Comparison of ENCODE assay signal across 16 mouse cellular contexts in genomic region chr10:89722247-89723195, GRCm38 (mm10). TPM values are rescaled to one million over a fixed set of nuclear protein-coding genes. Genes with fewer than 3 reads are reported as not detected.
DNase-seq lines count a peak whose midpoint lies in the region; ATAC-seq and TF ChIP-seq lines count a peak whose summit lies in the region.
"Had no signal": no experiment of that assay in that cellular context is flagged by ENCODE, and none has a peak within 500 bp of the region (broad histone marks: within the 10 kb centered on the region; RNA-seq: fewer than 3 reads in every experiment).

No protein-coding gene starts in this region.

- peak overlapping the region; percentile 32 for H3K4me3 ChIP-seq in gastrocnemius, adult 2 months
- H3K4me3 ChIP-seq: intestine, embryonic 15.5 days had no signal

- DNase-seq in gastrocnemius, adult 2 months, result peak; percentile 81
- DNase-seq in gastrocnemius, postnatal 4 days (ENCODE audit: low spot score in 2 of 2), result no peak
- DNase-seq in ovary, postnatal 36 days (ENCODE audit: low spot score), result peak; percentile 19
- no peak for DNase-seq in ovary, adult 18-20 months (ENCODE audit: low spot score)
- DNase-seq in skeletal muscle tissue, adult 2 months (ENCODE audit: low read depth, low spot score), result peak; percentile 74
- DNase-seq in cerebellum, adult 18-20 months, result no peak
- no peak for DNase-seq in B cell, adult 2 months
- DNase-seq: cerebellum, adult 11-12 months; embryo, embryonic 11 days; forebrain, postnatal 0 days; heart, postnatal 36 days; layer of hippocampus, postnatal 36 days; right cerebral cortex, postnatal 14 days; thymus, postnatal 4 days had no signal

- intact Hi-C loops in gastrocnemius, adult 2 months (cut with DNase I), result no loop called here

- H3K27ac ChIP-seq in gastrocnemius, adult 2 months, result peak overlapping the region; percentile 89
- H3K27ac ChIP-seq: intestine, embryonic 15.5 days had no signal

- no peak for TF ChIP-seq CTCF in gastrocnemius, adult 2 months (IDR thresholded peaks at IDR 0.05)

- peak; percentile 17 to 45; a peak in 1 of 4 replicates for ATAC-seq in hematopoietic stem cell, adult 5-6 weeks (replicated peaks in 1 of 2; ENCODE audit: insufficient read depth in 1 of 2, low FRiP score in 2 of 2, low TSS enrichment in 1 of 2, low read depth in 1 of 2, poor library complexity in 2 of 2, severe bottlenecking in 2 of 2)
- ATAC-seq: forebrain, postnatal 0 days; intestine, embryonic 15.5 days had no signal

RNA-seq across cellular contexts. Expression of gene Actr6, which starts 9.6 kb away (rescaled TPM):
- 1 to 10 TPM; 5.2 to 8.8 TPM for total RNA-seq in gastrocnemius, adult 2 months (2021)
- total RNA-seq in gastrocnemius, postnatal 4 days (2021), result 1 to 10 TPM; 6.9 to 8.0 TPM
- total RNA-seq in hematopoietic stem cell, adult 5-6 weeks (2017), result 16.1 and 21.8 TPM in 2 replicates

RNA-seq across cellular contexts. Expression of gene Uhrf1bp1l, which starts 22.3 kb away (rescaled TPM):
- total RNA-seq in gastrocnemius, adult 2 months (2021), result 10 to 100 TPM; 19.3 to 20.1 TPM
- total RNA-seq in gastrocnemius, postnatal 4 days (2021), result 10 to 100 TPM; 11.5 to 17.9 TPM
- 25.9 and 27.4 TPM in 2 replicates for total RNA-seq in hematopoietic stem cell, adult 5-6 weeks (2017)

RNA-seq across cellular contexts. Expression of gene Scyl2, which starts 36.4 kb away (rescaled TPM):
- total RNA-seq in gastrocnemius, adult 2 months (2021), result 10 to 100 TPM; 13.2 to 14.0 TPM
- 10 to 100 TPM; 15.0 to 18.6 TPM for total RNA-seq in gastrocnemius, postnatal 4 days (2021)
- total RNA-seq in hematopoietic stem cell, adult 5-6 weeks (2017), result 36.1 and 37.8 TPM in 2 replicates

Comparison
In these comparisons a context has a peak if more than half of its experiments do, and no peak if none do; other contexts are left out.
1. DNase-seq: peak in gastrocnemius, adult 2 months (single experiment), ovary, postnatal 36 days (single experiment) and skeletal muscle tissue, adult 2 months (single experiment); none in gastrocnemius, postnatal 4 days (0 of 2), ovary, adult 18-20 months (single experiment), cerebellum, adult 18-20 months (0 of 2) and B cell, adult 2 months (0 of 2).